Mouse (Mus musculus) liver, embryonic 12.5 days (tissue): ENCODE measurements around the gene Olfr1356. TPM values are rescaled to one million over a fixed set of nuclear protein-coding genes. Genes with fewer than 3 reads are reported as not detected.
"Not testable (repeated sequence)": the region's sequence is repeated elsewhere in the genome, so short reads cannot be mapped to it uniquely, and the experiment has no call there.

Experiments
- ATAC-seq: fragments of 200-750 bp; cut with Nextera tagmentation; 2 replicates; pipeline ENCODE4 v1.8.0; 2017; ENCODE audit warnings: moderate number of reproducible peaks, mild to moderate bottlenecking, moderate library complexity
- H3K27ac ChIP-seq: fragments of 300-500 bp; sonication (generic); 2 replicates; pipeline ENCODE4 v1.5.1; 2016; ENCODE audit warnings: mild to moderate bottlenecking
- H3K27me3 ChIP-seq: fragments of 300-500 bp; sonication (generic); replicated peaks from 2 replicates; pipeline ENCODE4 v1.6.1; 2016; ENCODE audit warnings: mild to moderate bottlenecking, moderate library complexity
- H3K36me3 ChIP-seq: fragments of 300-500 bp; sonication (generic); 2 replicates; pipeline ENCODE4 v1.6.1; 2016; ENCODE audit warnings: mild to moderate bottlenecking, moderate library complexity
- H3K4me1 ChIP-seq: fragments of 300-500 bp; sonication (generic); 2 replicates; pipeline ENCODE4 v1.6.1; 2016
- H3K4me2 ChIP-seq: fragments of 300-500 bp; sonication (generic); 2 replicates; pipeline ENCODE4 v1.6.1; 2016; ENCODE audit warnings: mild to moderate bottlenecking, moderate library complexity
- H3K4me3 ChIP-seq: fragments of 300-500 bp; sonication (generic); 2 replicates; pipeline ENCODE4 v1.5.1; 2016; ENCODE audit warnings: mild to moderate bottlenecking, moderate library complexity
- H3K9ac ChIP-seq: fragments of 300-500 bp; sonication (generic); 2 replicates; pipeline ENCODE4 v1.6.1; 2016; ENCODE audit warnings: mild to moderate bottlenecking, moderate library complexity
- H3K9me3 ChIP-seq: fragments of 300-500 bp; sonication (generic); replicated peaks from 2 replicates; pipeline ENCODE4 v1.6.1; 2016; ENCODE audit warnings: mild to moderate bottlenecking, moderate library complexity
- WGBS: fragments of 180-500 bp; shearing (Covaris S2); methylation state at CpG from one replicate; pipeline ENCODE4 v1.1.7; 2016; ENCODE audit not compliant: insufficient replicate concordance; 5-methylcytosine and 5-hydroxymethylcytosine counted together
- polyA plus RNA-seq: library from polyadenylated mRNA; unstranded; fragments of >200 nt; fragmentation: Nextera tagmentation; extraction: Ambion mirVana; gene quantifications from 2 replicates; pipeline ENCODE4 v1.2.1, GENCODE M21; 2016

Gene Olfr1356
- not detected in 2 replicates for polyA plus RNA-seq

DNA sequence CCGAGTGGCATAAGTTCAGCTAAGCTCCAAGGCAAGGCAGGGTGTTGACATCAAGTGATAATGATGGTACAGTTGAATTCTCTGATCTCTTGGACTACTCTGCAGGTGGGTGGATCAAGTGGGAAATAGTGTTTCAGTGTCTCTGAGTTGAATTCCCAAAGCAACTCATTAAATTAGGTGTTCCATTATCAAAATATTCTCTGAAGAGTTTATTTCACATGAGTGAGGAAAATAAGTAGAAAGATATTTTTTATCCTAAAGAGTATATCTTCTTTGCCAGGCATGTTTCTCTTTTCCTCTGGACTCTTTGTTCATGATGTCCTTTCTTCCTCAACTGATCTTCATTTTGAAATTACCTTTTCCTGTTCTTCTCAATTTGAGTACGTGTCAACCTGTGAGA is at the start of gene Olfr1356:
TSS of gene Olfr1356 (minus strand) at position 101 of the 400 bp plus-strand sequence.
- 60% methylated on average over 2 of the region's 2 CpGs for WGBS
- Histone ChIP-seq H3K36me3 (no peaks in the 10 kb centered on the region), H3K27me3 (no peaks in the 10 kb centered on the region), H3K9ac (no peak within 1 kb of the TSS), H3K27ac (no peak within 1 kb of the TSS), H3K4me1 (no peaks in the 10 kb centered on the region), H3K4me3 (no peak within 1 kb of the TSS), H3K4me2 (no peak within 1 kb of the TSS), H3K9me3 (0 out of 2 replicates have a peak, but pooled peaks cover 4% of the 10 kb centered on the region)
- ATAC-seq = no peak

DNA sequence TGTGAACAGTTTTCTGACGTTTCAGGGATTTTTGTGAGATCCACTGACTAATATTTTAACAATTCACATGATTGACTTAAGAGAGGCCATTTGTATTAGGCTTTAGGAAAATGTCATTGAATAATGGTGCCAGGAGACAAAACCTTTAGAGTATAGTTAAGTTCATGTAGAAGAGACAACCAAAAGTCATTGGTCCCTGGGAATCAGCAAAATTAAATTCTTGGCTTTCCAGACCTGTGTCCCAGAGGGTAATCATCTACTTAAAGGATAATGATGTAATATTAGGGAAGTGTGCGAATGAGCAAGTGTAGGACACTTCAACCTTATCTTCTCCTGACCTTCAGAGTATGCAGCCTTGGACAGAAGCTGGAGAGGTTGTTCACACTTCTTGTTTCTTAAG is 23.3 kb upstream of the Olfr1356 start, which contains the start of gene Olfr1355:
TSS of gene Olfr1355 (plus strand) at position 301 of the 400 bp plus-strand sequence.
- Histone ChIP-seq H3K4me3 (no peak within 1 kb of the TSS), H3K9ac (no peak within 1 kb of the TSS), H3K27ac (no peak within 1 kb of the TSS), H3K4me2 (no peak within 1 kb of the TSS), H3K27me3 (no peaks in the 10 kb centered on the region), H3K36me3 (no peaks in the 10 kb centered on the region), H3K4me1 (no peaks in the 10 kb centered on the region), H3K9me3 (peaks cover 9% of the 10 kb centered on the region)
- no peak for ATAC-seq
- 41% methylated on average over 2 of the region's 2 CpGs for WGBS

DNA sequence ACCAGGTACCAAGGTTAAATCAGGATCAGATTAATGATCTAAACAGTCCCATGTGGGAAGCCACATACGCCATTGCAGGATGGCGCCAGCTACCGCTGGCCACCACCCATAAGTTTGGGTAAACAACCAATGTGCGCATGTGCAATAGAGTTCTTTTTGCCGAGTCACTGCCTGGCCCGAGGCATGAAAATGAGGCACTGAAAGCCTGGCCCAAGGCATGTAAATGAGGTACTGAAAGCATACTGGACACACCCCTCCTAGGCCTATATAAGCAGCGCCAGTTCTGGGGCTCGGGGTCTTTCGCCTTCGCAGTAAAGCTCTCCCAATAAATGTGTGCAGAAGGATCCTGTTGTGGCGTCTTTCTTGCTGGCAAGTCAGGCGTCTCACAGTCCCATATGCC is 11.5 kb downstream of the Olfr1356 start:
- H3K9ac ChIP-seq, H3K4me2 ChIP-seq, H3K27me3 ChIP-seq, ATAC-seq, H3K4me1 ChIP-seq, H3K36me3 ChIP-seq, H3K9me3 ChIP-seq, H3K4me3 ChIP-seq, H3K27ac ChIP-seq: not testable (repeated sequence)
- WGBS = 81% methylated on average over 12 of the region's 12 CpGs

- H3K9ac ChIP-seq = no peak overlapping the region
- H3K9me3 ChIP-seq = no peaks in the 10 kb centered on the region
- H3K27me3 ChIP-seq = no peaks in the 10 kb centered on the region
- no peak for ATAC-seq
- no peak overlapping the region for H3K27ac ChIP-seq
- WGBS = 54% methylated on average over 6 of the region's 6 CpGs
- H3K4me2 ChIP-seq = no peak overlapping the region
- no peaks in the 10 kb centered on the region for H3K36me3 ChIP-seq
- H3K4me3 ChIP-seq = no peak overlapping the region
- H3K4me1 ChIP-seq = no peaks in the 10 kb centered on the region
These were observed 39.5 kb downstream of the Olfr1356 start for GRCm38 (mm10) chr10:78812358-78813060.

DNA sequence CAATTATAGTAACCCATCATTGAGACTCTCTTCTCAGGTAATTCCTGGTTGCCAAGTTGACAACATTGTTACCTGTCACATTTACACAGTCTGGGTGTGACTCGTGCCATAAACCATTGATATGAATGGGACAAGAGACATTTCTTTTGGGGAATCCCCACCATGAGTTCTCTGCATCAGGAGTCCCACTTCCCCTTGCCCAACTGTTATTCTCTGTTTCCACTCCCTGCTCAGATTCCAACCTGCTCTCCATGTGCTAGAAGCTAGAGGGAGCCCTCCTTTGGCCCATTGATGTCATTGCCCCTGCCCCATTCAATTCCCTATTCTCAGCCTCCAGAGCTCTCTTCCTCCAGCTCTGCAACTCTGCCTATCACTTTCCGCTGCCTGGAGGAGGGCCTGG is 50.5 kb downstream of the Olfr1356 start:
- Histone ChIP-seq H3K27ac (no peak overlapping the region), H3K4me3 (no peak overlapping the region), H3K36me3 (no peaks in the 10 kb centered on the region), H3K4me2 (no peak overlapping the region), H3K27me3 (no peaks in the 10 kb centered on the region), H3K9ac (no peak overlapping the region), H3K4me1 (no peaks in the 10 kb centered on the region), H3K9me3 (0 out of 2 replicates have a peak, but pooled peaks cover 5% of the 10 kb centered on the region)
- ATAC-seq = no peak
- 55% methylated on average over 2 of the region's 2 CpGs for WGBS

Other genes starting within 250 kb of the Olfr1356 start
- gene Olfr1357, start 234.1 kb downstream of the Olfr1356 start, polyA plus RNA-seq = not detected in 2 replicates
- gene Casp14, start 133.9 kb downstream of the Olfr1356 start, polyA plus RNA-seq = not detected in 2 replicates
- not detected in 2 replicates for gene Ccdc105, start 99.1 kb downstream of the Olfr1356 start, polyA plus RNA-seq
- gene Slc1a6, start 71.7 kb downstream of the Olfr1356 start, polyA plus RNA-seq = 0.61 and 0.78 TPM in 2 replicates
- gene Olfr1355, start 23.4 kb upstream of the Olfr1356 start, polyA plus RNA-seq = not detected in 2 replicates
- not detected in 2 replicates for gene Olfr1354, start 61.0 kb upstream of the Olfr1356 start, polyA plus RNA-seq
- not detected in 2 replicates for gene Olfr8, start 98.5 kb upstream of the Olfr1356 start, polyA plus RNA-seq
- not detected in 2 replicates for gene Olfr1353, start 111.1 kb upstream of the Olfr1356 start, polyA plus RNA-seq
- not detected in 2 replicates for gene Olfr1352, start 128.9 kb upstream of the Olfr1356 start, polyA plus RNA-seq
- gene Olfr1351, start 160.3 kb upstream of the Olfr1356 start, polyA plus RNA-seq = not detected in 2 replicates
- not detected in 2 replicates for gene Olfr57, start 176.6 kb upstream of the Olfr1356 start, polyA plus RNA-seq
- 5.8 and 6.0 TPM in 2 replicates for gene 2610008E11Rik, start 245.4 kb upstream of the Olfr1356 start, polyA plus RNA-seq